Mouse (Mus musculus) spleen, adult 18-20 months (tissue): ENCODE results near the gene Sncb.

Experiments
- DNase-seq, 2 experiments: peaks; one replicate each; pipeline ENCODE4 v3.0.0; 2022; ENCODE audit warnings: mixed read lengths in 2 of 2

Sncb gene

GRCm38 (mm10) chr13:54781086-54781485, 14.7 kb upstream of the Sncb start:
- no peak for DNase-seq

GRCm38 (mm10) chr13:54780592-54780991, 14.2 kb upstream of the Sncb start:
- DNase-seq, result no peak

- DNase-seq, result no peak
Measured at GRCm38 (mm10) chr13:54767012-54767411, 617 bp upstream of the Sncb start.

- no peak for DNase-seq
Measured at GRCm38 (mm10) chr13:54765281-54766191, 859 bp downstream of the Sncb start.

- no peak for DNase-seq
Measured at GRCm38 (mm10) chr13:54760906-54761305, 5.5 kb downstream of the Sncb start.

GRCm38 (mm10) chr13:54760164-54760795, 6.1 kb downstream of the Sncb start:
- no peak for DNase-seq

- no peak for DNase-seq
Measured at GRCm38 (mm10) chr13:54759496-54759895, 6.9 kb downstream of the Sncb start.

GRCm38 (mm10) chr13:54758756-54759470, 7.5 kb downstream of the Sncb start:
- DNase-seq, result no peak

- peak; percentile 29 to 49 for DNase-seq
Measured at GRCm38 (mm10) chr13:54758045-54758755, 8.2 kb downstream of the Sncb start.

- no peak for DNase-seq
Measured at GRCm38 (mm10) chr13:54757093-54757830, 9.1 kb downstream of the Sncb start.

GRCm38 (mm10) chr13:54756156-54756712, 10.2 kb downstream of the Sncb start:
- DNase-seq, result no peak

- no peak for DNase-seq
Measured at GRCm38 (mm10) chr13:54755201-54755830, 11.1 kb downstream of the Sncb start.

GRCm38 (mm10) chr13:54754169-54755080, 12.0 kb downstream of the Sncb start:
- DNase-seq, result no peak

GRCm38 (mm10) chr13:54753733-54754132, 12.7 kb downstream of the Sncb start:
- DNase-seq, result no peak

- DNase-seq, result no peak
Measured at GRCm38 (mm10) chr13:54752656-54753055, 13.7 kb downstream of the Sncb start.

- no peak for DNase-seq
Measured at GRCm38 (mm10) chr13:54750699-54751098, 15.7 kb downstream of the Sncb start.

- no peak for DNase-seq
Measured at GRCm38 (mm10) chr13:54749864-54750411, 16.5 kb downstream of the Sncb start, which contains the start of gene Gprin1. TSS of gene Gprin1 (minus strand) at chr13:54749874.

GRCm38 (mm10) chr13:54749061-54749863, 17.1 kb downstream of the Sncb start:
- no peak for DNase-seq

- no peak for DNase-seq
Measured at GRCm38 (mm10) chr13:54748721-54749060, 17.7 kb downstream of the Sncb start.
